Mouse (Mus musculus): ENCODE results near the gene Scaf1. TPM values are rescaled to one million over a fixed set of nuclear protein-coding genes. Genes with fewer than 3 reads are reported as not detected.

The Scaf1 gene
- polyA plus RNA-seq (2015; fragmentation: Nextera tagmentation; extraction: Ambion mirVana) = 34.8 TPM in 2 replicates

GRCm38 (mm10) chr7:45015957-45016612, at the start of gene Scaf1:
Gene Scaf1 (minus strand): TSS chr7:45016363.
- under 1% methylated on average over 69 of the region's 69 CpGs for WGBS
- Histone ChIP-seq H3K4me2 (peak within 1 kb of the TSS; percentile 86), H3K27ac (peak within 1 kb of the TSS; percentile 96), H3K9me3 (no peaks in the 10 kb centered on the region), H3K27me3 (no peaks in the 10 kb centered on the region), H3K4me1 (peaks cover 35% of the 10 kb centered on the region), H3K9ac (peak within 1 kb of the TSS; percentile 91), H3K4me3 (peak within 1 kb of the TSS; percentile 94), H3K36me3 (peaks cover 30% of the 10 kb centered on the region)
- peak; percentile 90 for ATAC-seq (ENCODE audit: insufficient number of reproducible peaks, low FRiP score, low TSS enrichment, low read depth)

DNA sequence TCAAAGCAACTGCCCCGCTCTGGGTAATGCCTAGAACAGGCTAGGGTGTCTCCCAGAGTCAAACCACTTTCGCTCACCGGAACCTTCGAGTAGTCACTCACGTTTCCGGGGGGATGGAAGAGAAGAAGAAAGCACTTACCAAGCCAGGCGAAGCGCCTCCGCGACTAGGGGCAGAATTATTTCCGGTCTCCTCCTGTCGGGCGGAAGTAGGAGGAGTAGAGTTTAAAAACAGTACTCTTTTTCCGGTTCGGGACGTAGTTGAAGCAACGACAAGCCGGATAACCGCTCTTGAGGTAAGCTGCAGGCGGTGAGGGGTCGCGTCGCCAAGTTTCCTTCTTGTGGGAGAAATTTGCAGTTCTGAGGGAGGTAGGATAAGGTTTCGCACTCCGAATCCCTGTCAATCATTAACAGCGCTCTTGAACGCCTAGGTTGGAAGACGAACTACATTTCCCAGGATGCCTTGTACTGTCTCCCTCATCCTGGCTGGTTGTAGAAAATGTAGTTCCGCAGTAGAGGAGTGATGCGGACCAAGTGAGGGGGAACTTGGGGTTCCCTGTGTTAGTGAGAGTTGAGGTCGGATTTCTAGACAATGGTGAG, 46.2 kb upstream of the Scaf1 start, which contains the start of the genes Nosip and Prrg2:
Gene Nosip, plus strand, starts transcription at position 191 of the 597 bp plus-strand sequence.
Gene Prrg2, minus strand, starts transcription at position 439 of the 597 bp plus-strand sequence.
- peaks cover 13% of the 10 kb centered on the region; the same call in 1 of the 2 replicates for H3K36me3 ChIP-seq
- peak within 1 kb of the TSS; percentile 96 for H3K27ac ChIP-seq
- peaks cover 21% of the 10 kb centered on the region for H3K4me1 ChIP-seq
- WGBS = under 1% methylated on average over 31 of the region's 31 CpGs
- H3K4me3 ChIP-seq = peak within 1 kb of the TSS; percentile 72
- no peaks in the 10 kb centered on the region for H3K27me3 ChIP-seq
- H3K9me3 ChIP-seq = no peaks in the 10 kb centered on the region
- peak; percentile 86 for ATAC-seq (ENCODE audit: insufficient number of reproducible peaks, low FRiP score, low TSS enrichment, low read depth)
- peak within 1 kb of the TSS; percentile 44 for H3K9ac ChIP-seq
- H3K4me2 ChIP-seq = peak within 1 kb of the TSS; percentile 55

- Histone ChIP-seq H3K9ac (peak overlapping the region; percentile 27), H3K9me3 (no peaks in the 10 kb centered on the region), H3K4me1 (peaks cover 21% of the 10 kb centered on the region), H3K36me3 (peaks cover 13% of the 10 kb centered on the region; the same call in 1 of the 2 replicates), H3K4me3 (peak overlapping the region; percentile 72), H3K27me3 (no peaks in the 10 kb centered on the region), H3K4me2 (peak overlapping the region; percentile 55), H3K27ac (peak overlapping the region; percentile 96)
- ATAC-seq (ENCODE audit: insufficient number of reproducible peaks, low FRiP score, low TSS enrichment, low read depth) = no peak
- 11% methylated on average over 11 of the region's 11 CpGs for WGBS
These were observed 45.4 kb upstream of the Scaf1 start for GRCm38 (mm10) chr7:45061532-45062075.

- Histone ChIP-seq H3K9ac (no peak overlapping the region), H3K36me3 (peaks cover 13% of the 10 kb centered on the region; the same call in 1 of the 2 replicates), H3K27ac (no peak overlapping the region), H3K4me1 (peaks cover 21% of the 10 kb centered on the region), H3K9me3 (no peaks in the 10 kb centered on the region), H3K4me2 (0 out of 2 replicates have a peak overlapping the region, but pooled peaks have one; percentile 55), H3K27me3 (no peaks in the 10 kb centered on the region), H3K4me3 (no peak overlapping the region)
- ATAC-seq (ENCODE audit: insufficient number of reproducible peaks, low FRiP score, low TSS enrichment, low read depth) = no peak
- WGBS = 90% methylated on average over 6 of the region's 6 CpGs
These were observed 44.5 kb upstream of the Scaf1 start for GRCm38 (mm10) chr7:45060632-45061122.

DNA sequence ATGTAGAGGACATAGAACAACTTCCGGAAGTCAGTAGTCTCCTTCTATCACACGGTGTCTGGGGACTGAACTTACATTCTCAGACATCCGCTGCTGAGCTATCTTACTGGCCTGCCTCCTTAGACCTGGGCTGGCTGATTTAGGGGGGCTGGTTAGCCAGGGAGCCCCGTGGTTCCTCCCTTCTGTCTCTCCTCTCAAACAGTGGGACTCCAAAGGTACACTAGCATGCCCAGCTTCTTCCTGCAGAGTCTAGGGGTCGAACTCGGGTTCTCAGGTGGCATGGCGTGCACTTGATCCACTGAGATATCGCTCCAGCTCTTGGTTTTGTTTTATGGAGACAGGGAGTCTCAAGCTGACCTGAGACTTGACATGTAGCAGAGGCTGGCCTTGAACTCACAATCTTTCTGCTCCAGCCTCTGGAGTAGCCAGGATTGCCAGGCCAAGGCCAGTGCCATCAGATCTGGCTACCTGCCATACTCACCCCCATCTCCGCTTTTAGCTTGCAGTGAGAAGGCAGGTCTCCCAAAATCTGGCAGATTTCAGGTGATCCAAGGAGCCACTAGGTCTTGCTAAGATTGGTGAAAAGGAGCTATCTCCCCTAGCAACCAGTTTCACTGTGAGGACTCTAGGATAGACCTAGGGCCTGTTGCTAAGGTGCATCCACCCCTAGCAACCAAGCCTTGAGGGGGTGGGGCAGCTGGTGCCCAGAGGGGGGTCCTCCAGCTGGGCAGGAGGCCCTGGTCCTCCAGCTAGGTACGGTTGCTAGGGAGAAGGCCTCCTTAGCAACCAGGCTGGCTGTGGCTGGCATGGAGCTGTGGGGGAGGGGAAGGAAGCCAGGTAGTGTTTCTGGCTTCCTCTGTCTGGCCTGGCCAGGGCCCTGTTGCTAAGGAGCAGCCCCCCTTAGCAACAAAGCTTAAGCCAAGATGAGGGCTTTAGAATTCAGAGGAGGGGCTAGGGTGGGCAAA, 42.7 kb upstream of the Scaf1 start:
- Histone ChIP-seq H3K9me3 (no peaks in the 10 kb centered on the region), H3K4me2 (no peak overlapping the region), H3K27ac (no peak overlapping the region), H3K27me3 (no peaks in the 10 kb centered on the region), H3K4me1 (peaks cover 25% of the 10 kb centered on the region), H3K36me3 (peaks cover 13% of the 10 kb centered on the region; the same call in 1 of the 2 replicates), H3K4me3 (no peak overlapping the region), H3K9ac (no peak overlapping the region)
- 80% methylated on average over 10 of the region's 10 CpGs for WGBS
- ATAC-seq (ENCODE audit: insufficient number of reproducible peaks, low FRiP score, low TSS enrichment, low read depth) = no peak

GRCm38 (mm10) chr7:45056972-45057348, 40.8 kb upstream of the Scaf1 start:
- ATAC-seq (ENCODE audit: insufficient number of reproducible peaks, low FRiP score, low TSS enrichment, low read depth) = no peak
- H3K4me3 ChIP-seq = no peak overlapping the region
- no peaks in the 10 kb centered on the region for H3K27me3 ChIP-seq
- no peaks in the 10 kb centered on the region for H3K9me3 ChIP-seq
- peaks cover 13% of the 10 kb centered on the region; the same call in 1 of the 2 replicates for H3K36me3 ChIP-seq
- no peak overlapping the region for H3K9ac ChIP-seq
- H3K27ac ChIP-seq = no peak overlapping the region
- no peak overlapping the region for H3K4me2 ChIP-seq
- peaks cover 22% of the 10 kb centered on the region for H3K4me1 ChIP-seq

DNA sequence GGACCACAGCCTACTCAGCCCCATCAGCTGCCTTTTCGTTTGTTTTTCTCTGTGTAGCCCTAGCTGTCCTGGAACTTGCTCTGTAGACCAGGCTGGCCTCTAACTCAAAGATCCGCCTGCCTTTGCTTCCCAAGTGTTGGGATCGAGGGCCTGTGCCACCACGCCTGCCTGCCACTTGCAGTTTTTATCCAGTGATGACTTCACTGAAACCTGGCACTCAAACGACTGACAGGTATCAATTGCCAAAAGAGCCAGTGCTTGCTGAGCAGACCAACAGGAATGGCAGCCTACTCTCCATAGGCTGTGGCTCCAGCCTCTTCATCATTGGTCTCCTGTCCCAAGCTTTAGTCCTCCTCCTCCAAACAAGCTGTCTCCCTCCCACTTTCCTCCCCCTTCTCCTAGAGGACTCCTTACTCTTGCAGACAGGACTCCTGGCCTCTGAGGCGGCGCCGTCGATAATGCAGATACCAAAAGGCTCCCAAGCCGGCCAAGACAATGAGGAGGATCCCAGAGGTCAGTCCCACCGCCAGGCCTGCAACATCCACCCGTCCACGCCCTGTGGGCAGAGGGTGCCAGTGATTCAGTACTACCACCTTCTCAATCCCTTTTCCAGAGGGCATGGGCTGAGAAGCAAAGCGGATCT, 40.3 kb upstream of the Scaf1 start:
- peaks cover 13% of the 10 kb centered on the region; the same call in 1 of the 2 replicates for H3K36me3 ChIP-seq
- 66% methylated on average over 14 of the region's 14 CpGs for WGBS
- no peak overlapping the region for H3K4me2 ChIP-seq
- no peak overlapping the region for H3K9ac ChIP-seq
- no peak overlapping the region for H3K4me3 ChIP-seq
- ATAC-seq (ENCODE audit: insufficient number of reproducible peaks, low FRiP score, low TSS enrichment, low read depth) = no peak
- H3K9me3 ChIP-seq = no peaks in the 10 kb centered on the region
- H3K27me3 ChIP-seq = no peaks in the 10 kb centered on the region
- H3K4me1 ChIP-seq = peaks cover 24% of the 10 kb centered on the region
- no peak overlapping the region for H3K27ac ChIP-seq

GRCm38 (mm10) chr7:45053931-45054510, 37.9 kb upstream of the Scaf1 start:
- peaks cover 22% of the 10 kb centered on the region for H3K36me3 ChIP-seq
- peak; percentile 95 for ATAC-seq (ENCODE audit: insufficient number of reproducible peaks, low FRiP score, low TSS enrichment, low read depth)
- WGBS = under 1% methylated on average over 31 of the region's 33 CpGs

DNA sequence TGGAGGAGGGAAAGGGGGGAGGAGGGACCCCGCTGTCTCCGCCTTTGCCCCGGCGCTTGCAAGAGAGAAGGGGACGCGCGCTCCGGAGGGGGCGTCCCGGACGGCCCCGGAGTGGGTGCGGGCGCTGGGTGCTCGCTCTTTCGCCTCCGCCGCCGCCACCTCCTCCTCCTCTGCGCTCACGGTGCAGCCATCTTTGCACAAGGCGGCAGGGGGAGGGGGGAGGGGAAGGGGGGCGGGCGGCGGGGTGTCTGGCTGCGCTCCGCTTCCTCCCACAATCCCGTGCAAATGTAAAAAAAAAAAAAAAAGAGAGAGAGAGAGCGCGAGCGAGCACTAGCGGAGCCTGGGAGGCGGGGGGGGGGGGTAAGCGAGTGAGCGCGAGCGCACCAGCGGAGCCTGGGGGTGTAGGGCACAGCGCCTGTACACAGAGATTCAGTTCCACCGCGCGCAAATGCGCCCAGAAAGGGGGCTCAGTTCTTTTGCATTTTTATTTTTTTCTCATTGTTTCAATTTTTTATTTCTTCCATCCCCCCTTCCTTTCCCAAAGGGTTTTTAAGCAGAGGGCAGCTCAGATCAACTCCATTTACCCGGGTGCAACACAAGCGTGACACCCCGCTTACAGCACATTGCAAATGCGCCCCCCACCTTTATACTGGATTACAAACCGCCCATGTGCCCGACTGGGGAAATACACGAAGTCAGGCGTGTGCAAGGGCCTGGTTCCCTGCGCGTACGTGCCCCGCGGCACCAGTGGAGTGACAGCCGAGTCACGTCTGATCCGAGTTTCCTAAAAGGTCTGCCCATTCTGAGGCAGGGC, 37.2 kb upstream of the Scaf1 start:
- H3K27ac ChIP-seq = peak overlapping the region; percentile 100
- H3K27me3 ChIP-seq = no peaks in the 10 kb centered on the region
- H3K9ac ChIP-seq = peak overlapping the region; percentile 84
- peaks cover 32% of the 10 kb centered on the region for H3K4me1 ChIP-seq
- peak overlapping the region; percentile 82 for H3K4me3 ChIP-seq
- H3K36me3 ChIP-seq = peaks cover 22% of the 10 kb centered on the region
- WGBS = under 1% methylated on average over 36 of the region's 59 CpGs
- H3K4me2 ChIP-seq = peak overlapping the region; percentile 89
- no peaks in the 10 kb centered on the region for H3K9me3 ChIP-seq
- ATAC-seq (ENCODE audit: insufficient number of reproducible peaks, low FRiP score, low TSS enrichment, low read depth) = peak; percentile 66

More at GRCm38 (mm10) chr7:45053931-45054510, 37.9 kb upstream of the Scaf1 start:
- peak overlapping the region; percentile 84 for H3K9ac ChIP-seq
- H3K27ac ChIP-seq = peak overlapping the region; percentile 100
- H3K9me3 ChIP-seq = no peaks in the 10 kb centered on the region
- peak overlapping the region; percentile 82 for H3K4me3 ChIP-seq
- H3K4me1 ChIP-seq = peaks cover 27% of the 10 kb centered on the region
- H3K4me2 ChIP-seq = peak overlapping the region; percentile 89
- no peaks in the 10 kb centered on the region for H3K27me3 ChIP-seq

DNA sequence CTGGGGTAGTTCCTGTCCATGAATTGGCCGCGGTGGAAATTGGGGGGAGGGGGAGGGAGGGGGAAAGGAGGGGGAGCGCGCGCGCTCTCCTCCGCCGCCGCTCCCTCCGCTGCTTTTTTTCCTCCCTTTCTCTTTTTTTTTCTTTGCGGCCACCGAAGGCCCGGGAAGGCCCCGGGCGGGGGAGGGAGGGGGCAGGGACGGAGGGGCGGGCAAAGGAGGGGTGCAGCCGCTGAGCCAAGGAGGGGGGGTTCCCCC, 36.6 kb upstream of the Scaf1 start, which contains the start of gene Prr12:
Gene Prr12, minus strand, starts transcription at position 20 of the 255 bp plus-strand sequence.
- Histone ChIP-seq H3K27me3 (no peaks in the 10 kb centered on the region), H3K4me1 (peaks cover 32% of the 10 kb centered on the region), H3K4me2 (peak within 1 kb of the TSS; percentile 89), H3K27ac (peak within 1 kb of the TSS; percentile 100), H3K4me3 (peak within 1 kb of the TSS; percentile 82), H3K9ac (peak within 1 kb of the TSS; percentile 84), H3K9me3 (no peaks in the 10 kb centered on the region), H3K36me3 (peaks cover 26% of the 10 kb centered on the region)
- 0% methylated on average over 3 of the region's 18 CpGs for WGBS
- ATAC-seq (ENCODE audit: insufficient number of reproducible peaks, low FRiP score, low TSS enrichment, low read depth) = peak; percentile 16

Measured in limb, embryonic 15.5 days (tissue).